Mouse (Mus musculus) myocyte (in vitro differentiated cells): ENCODE data around the gene Sag. TPM values are rescaled to one million over a fixed set of nuclear protein-coding genes. Genes with fewer than 3 reads are reported as not detected.

Experiments used
- H3K27me3 ChIP-seq: one replicate; pipeline ENCODE4 v1.6.1; 2011; ENCODE audit not compliant: control insufficient read depth, insufficient read depth, insufficient read length
- H3K36me3 ChIP-seq: one replicate; pipeline ENCODE4 v1.6.1; 2011; ENCODE audit not compliant: control insufficient read depth, insufficient read depth
- H3K4me2 ChIP-seq: one replicate; pipeline ENCODE4 v1.6.1; 2011; ENCODE audit warnings: low read depth, control low read depth
- H3K4me3 ChIP-seq: one replicate; pipeline ENCODE4 v1.5.1; 2011; ENCODE audit warnings: mild to moderate bottlenecking, control low read depth, moderate library complexity
- H3K79me2 ChIP-seq: one replicate; pipeline ENCODE4 v1.6.1; 2011; ENCODE audit not compliant: control insufficient read depth, insufficient read depth
- H3ac ChIP-seq: one replicate; pipeline ENCODE4 v1.6.1; 2011; ENCODE audit not compliant: control insufficient read depth, insufficient read length
- CEBPB ChIP-seq: IDR thresholded peaks from 2 replicates; pipeline ENCODE4 v1.6.1; 2011; ENCODE audit warnings: mild to moderate bottlenecking, moderate library complexity; ENCODE audit not compliant: poor library complexity, insufficient read depth, severe bottlenecking
- E2F4 ChIP-seq: IDR thresholded peaks from one replicate; pipeline ENCODE4 v1.6.1; 2011; ENCODE audit warnings: mild to moderate bottlenecking, control low read depth, moderate library complexity; ENCODE audit not compliant: insufficient read depth
- MAX ChIP-seq: IDR thresholded peaks from one replicate; pipeline ENCODE4 v1.6.1; 2011; ENCODE audit warnings: low read depth, mild to moderate bottlenecking, control low read depth
- MYOD1 ChIP-seq, 3 experiments: IDR thresholded peaks; one replicate each; pipeline ENCODE4 v1.6.1; 2011; ENCODE audit warnings: control low read depth in 2 of 3, low read depth in 2 of 3, mild to moderate bottlenecking in 2 of 3, moderate library complexity in 1 of 3; ENCODE audit not compliant: insufficient read length in 2 of 3, control insufficient read depth in 1 of 3
- MYOG ChIP-seq, 3 experiments: IDR thresholded peaks; one replicate each; pipeline ENCODE4 v1.6.1; 2011; ENCODE audit warnings: control low read depth in 2 of 3, low read depth in 2 of 3, mild to moderate bottlenecking in 2 of 3; ENCODE audit not compliant: insufficient read length in 2 of 3, control insufficient read depth in 1 of 3, insufficient read depth in 1 of 3
- POLR2A ChIP-seq: IDR thresholded peaks from one replicate; pipeline ENCODE4 v1.6.1; 2011; ENCODE audit warnings: low read depth, mild to moderate bottlenecking, control low read depth, moderate library complexity; ENCODE audit not compliant: insufficient read length
- POLR2AphosphoS2 ChIP-seq: IDR thresholded peaks from one replicate; pipeline ENCODE4 v1.6.1; 2011; ENCODE audit warnings: low read depth, control low read depth; ENCODE audit not compliant: insufficient read length
- REST ChIP-seq: IDR thresholded peaks from one replicate; pipeline ENCODE4 v1.6.1; 2011; ENCODE audit warnings: mild to moderate bottlenecking, control low read depth, moderate library complexity; ENCODE audit not compliant: insufficient read depth, insufficient read length
- SRF ChIP-seq: IDR thresholded peaks from one replicate; pipeline ENCODE4 v1.6.1; 2011; ENCODE audit warnings: low read depth; ENCODE audit not compliant: control insufficient read depth, insufficient read length
- TCF3 ChIP-seq: IDR thresholded peaks from one replicate; pipeline ENCODE4 v1.6.1; 2011; ENCODE audit warnings: low read depth, control low read depth; ENCODE audit not compliant: insufficient read length
- USF1 ChIP-seq: IDR thresholded peaks from one replicate; pipeline ENCODE4 v1.6.1; 2011; ENCODE audit warnings: low read depth, mild to moderate bottlenecking, control low read depth, moderate library complexity
- polyA plus RNA-seq: library from polyadenylated mRNA; unstranded; fragments of >200 nt; fragmentation: generic; extraction: Trizol; gene quantifications from one replicate; pipeline ENCODE4 v1.2.1, GENCODE M21; 2012; ENCODE audit warnings: missing spikeins

The Sag gene
- polyA plus RNA-seq, 1 experiment, result 0.72 TPM

GRCm38 (mm10) chr1:87848237-87848996, 44.9 kb downstream of the Sag start:
- Histone ChIP-seq H3ac (no peak overlapping the region), H3K79me2 (no peaks in the 10 kb centered on the region), H3K4me2 (peak overlapping the region; percentile 60), H3K36me3 (no peaks in the 10 kb centered on the region), H3K27me3 (no peaks in the 10 kb centered on the region), H3K4me3 (no peak overlapping the region)
- TF ChIP-seq MYOG (IDR thresholded peaks at IDR 0.05; ENCODE audit: control insufficient read depth in 1 of 3, insufficient read depth in 1 of 3, insufficient read length in 2 of 3, low read depth in 2 of 3) (peak in 1 of 3 experiments; percentile 38), CEBPB (no peak)

GRCm38 (mm10) chr1:87849278-87849677, 45.8 kb downstream of the Sag start:
- peak overlapping the region; percentile 60 for H3K4me2 ChIP-seq
- H3K36me3 ChIP-seq, result no peaks in the 10 kb centered on the region
- no peak overlapping the region for H3ac ChIP-seq
- peaks cover 8% of the 10 kb centered on the region for H3K79me2 ChIP-seq
- no peak overlapping the region for H3K4me3 ChIP-seq
- H3K27me3 ChIP-seq, result no peaks in the 10 kb centered on the region
- TF ChIP-seq E2F4, result no peak
- TF ChIP-seq REST, result no peak
- TF ChIP-seq MAX, result no peak
- TF ChIP-seq USF1, result no peak
- TF ChIP-seq MYOD1 (IDR thresholded peaks at IDR 0.05; ENCODE audit: control insufficient read depth in 1 of 3, insufficient read length in 2 of 3, low read depth in 2 of 3), result no peak
- TF ChIP-seq SRF, result no peak

GRCm38 (mm10) chr1:87851344-87851743, 47.9 kb downstream of the Sag start:
- TF ChIP-seq TCF3 (no peak), E2F4 (no peak), USF1 (no peak), POLR2A (no peak), MYOG (IDR thresholded peaks at IDR 0.05; ENCODE audit: control insufficient read depth in 1 of 3, insufficient read depth in 1 of 3, insufficient read length in 2 of 3, low read depth in 2 of 3) (no peak), CEBPB (no peak), MYOD1 (IDR thresholded peaks at IDR 0.05; ENCODE audit: control insufficient read depth in 1 of 3, insufficient read length in 2 of 3, low read depth in 2 of 3) (no peak), POLR2AphosphoS2 (no peak), REST (no peak), MAX (no peak), SRF (no peak)
- Histone ChIP-seq H3K4me2 (no peak overlapping the region), H3ac (no peak overlapping the region), H3K4me3 (no peak overlapping the region), H3K27me3 (no peaks in the 10 kb centered on the region), H3K36me3 (no peaks in the 10 kb centered on the region), H3K79me2 (peaks cover 26% of the 10 kb centered on the region)

- Histone ChIP-seq H3ac (no peak overlapping the region), H3K4me2 (peak overlapping the region; percentile 82), H3K27me3 (no peaks in the 10 kb centered on the region), H3K4me3 (peak overlapping the region; percentile 84), H3K79me2 (peaks cover 33% of the 10 kb centered on the region), H3K36me3 (no peaks in the 10 kb centered on the region)
- no peak for TF ChIP-seq REST
- no peak for TF ChIP-seq MAX
- no peak for TF ChIP-seq POLR2AphosphoS2
- TF ChIP-seq TCF3, result no peak
Observed at GRCm38 (mm10) chr1:87852081-87852790, 48.8 kb downstream of the Sag start.

- TF ChIP-seq E2F4, result no peak
- TF ChIP-seq POLR2AphosphoS2, result peak; percentile 59
- TF ChIP-seq POLR2A, result peak; percentile 82
- Histone ChIP-seq H3K4me2 (peak within 1 kb of the TSS; percentile 91), H3ac (peak within 1 kb of the TSS; percentile 88), H3K36me3 (no peaks in the 10 kb centered on the region), H3K4me3 (peak within 1 kb of the TSS; percentile 84), H3K27me3 (no peaks in the 10 kb centered on the region), H3K79me2 (peaks cover 41% of the 10 kb centered on the region)
Observed at GRCm38 (mm10) chr1:87852892-87853600, 49.6 kb downstream of the Sag start, which contains the start of gene Dgkd. Gene Dgkd (plus strand): TSS chr1:87853287.
